17 mouse cellular contexts compared by ENCODE assay signal in genomic region chr10:20176054-20176453, GRCm38 (mm10). TPM values are rescaled to one million over a fixed set of nuclear protein-coding genes. Genes with fewer than 3 reads are reported as not detected.
DNase-seq lines count a peak whose midpoint lies in the region; TF ChIP-seq lines count a peak whose summit lies in the region.
"Had no signal": no experiment of that assay in that cellular context is flagged by ENCODE, and none has a peak within 500 bp of the region (broad histone marks: within the 10 kb centered on the region; RNA-seq: fewer than 3 reads in every experiment).

No protein-coding gene starts in this region.

- H3K4me1 ChIP-seq in cerebellum, adult 2 months (ENCODE audit: control insufficient read depth, insufficient read depth, low read length): peaks cover 9% of the 10 kb centered on the region
- H3K4me1 ChIP-seq in cortical plate, adult 2 months (ENCODE audit: control insufficient read depth, insufficient read depth, low read length): peaks cover 12% of the 10 kb centered on the region

- no peak for TF ChIP-seq POLR2A in cerebellum, adult 2 months (IDR thresholded peaks at IDR 0.05; ENCODE audit: borderline replicate concordance, insufficient read depth, low read length)
- no peak for TF ChIP-seq POLR2A in cortical plate, adult 2 months (IDR thresholded peaks at IDR 0.05; ENCODE audit: extremely low read depth, insufficient read depth, low read length)

- H3K27ac ChIP-seq in cerebellum, adult 2 months (ENCODE audit: insufficient read depth, low read length): peak overlapping the region; percentile 50; the same call in 1 of the 2 replicates
- peak overlapping the region; percentile 75 for H3K27ac ChIP-seq in cortical plate, adult 2 months (ENCODE audit: insufficient read depth, low read length)
- H3K27ac ChIP-seq: hindbrain, embryonic 15.5 days; limb, embryonic 12.5 days; liver, embryonic 13.5 days; lung, embryonic 15.5 days had no signal

- 67% methylated on average over 7 of the region's 7 CpGs for WGBS in cerebellum, adult 2 months

- H3K4me3 ChIP-seq in cerebellum, adult 2 months (replicated peaks; ENCODE audit: insufficient read depth, low read depth, low read length): no peak overlapping the region
- no peak overlapping the region for H3K4me3 ChIP-seq in cortical plate, adult 2 months (ENCODE audit: insufficient read depth, low read length)
- H3K4me3 ChIP-seq: heart, embryonic 12.5 days; hindbrain, embryonic 15.5 days; limb, embryonic 12.5 days; liver, embryonic 13.5 days; lung, embryonic 15.5 days had no signal

- H3K27me3 ChIP-seq in cerebellum, adult 2 months (ENCODE audit: control insufficient read depth, insufficient read depth, low read length): no peaks in the 10 kb centered on the region
- H3K27me3 ChIP-seq: heart, embryonic 12.5 days; hindbrain, embryonic 15.5 days; limb, embryonic 12.5 days; liver, embryonic 13.5 days; lung, embryonic 15.5 days; Patski had no signal

- no peak for TF ChIP-seq CTCF in cerebellum, adult 2 months (IDR thresholded peaks at IDR 0.05; ENCODE audit: borderline replicate concordance, insufficient read depth, low read depth, low read length)
- TF ChIP-seq CTCF in cortical plate, adult 2 months (IDR thresholded peaks at IDR 0.05; ENCODE audit: extremely low read depth, insufficient read depth, low read length): no peak

- DNase-seq in cerebellum, adult 2 months: peak in 1 of 2 experiments; percentile 33
- no peak for DNase-seq in cerebellum, postnatal 10 days
- peak; percentile 59 to 60 for DNase-seq in kidney, postnatal 36 days
- no peak for DNase-seq in kidney, postnatal 4 days
- DNase-seq in 416B (ENCODE audit: low read depth): peak; percentile 21
- DNase-seq in urinary bladder, postnatal 25 days (ENCODE audit: low spot score): no peak
- no peak for DNase-seq in B cell, adult 2 months
- DNase-seq: cerebellum, adult 9-11 months; liver, embryonic 13.5 days; retina, postnatal 1 day; thymus, postnatal 14 days had no signal

RNA-seq across cellular contexts. Expression of gene Map7, which starts 27.8 kb away (rescaled TPM):
- polyA plus RNA-seq in cerebellum, adult 2 months (2012; rRNA removed): 82.6 and 88.4 TPM in 2 replicates
- polyA plus RNA-seq in cortical plate, adult 2 months (2012; rRNA removed): 86.5 and 91.4 TPM in 2 replicates

Comparison
In these comparisons a context has a peak if more than half of its experiments do, and no peak if none do; other contexts are left out.
1. DNase-seq: peak in kidney, postnatal 36 days (2 of 2) and 416B (single experiment); none in cerebellum, postnatal 10 days (0 of 2), kidney, postnatal 4 days (0 of 2), urinary bladder, postnatal 25 days (single experiment) and B cell, adult 2 months (0 of 2).